25 mouse cellular contexts compared by ENCODE assay signal in the genomic region with DNA sequence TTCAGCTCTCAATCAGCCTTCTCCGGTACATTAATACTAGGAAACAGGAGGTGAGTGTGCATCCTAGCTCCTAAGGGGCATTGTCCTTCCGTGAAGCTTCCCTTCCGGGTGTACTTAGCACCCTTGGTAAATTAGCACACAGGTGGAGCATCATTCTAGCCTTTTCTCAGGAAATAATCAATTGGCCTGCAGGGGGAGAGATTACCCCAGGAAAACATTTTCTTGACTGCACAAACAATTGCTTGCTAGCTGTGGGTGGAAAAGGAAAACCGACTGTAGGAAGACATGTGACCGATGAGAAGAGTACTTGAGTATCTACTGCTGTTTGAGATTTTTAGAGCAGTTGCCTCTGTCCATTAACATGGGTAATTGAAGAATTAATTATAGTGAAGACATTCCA. TPM values are rescaled to one million over a fixed set of nuclear protein-coding genes. Genes with fewer than 3 reads are reported as not detected.
A peak's percentile ranks its signal among the peaks of the same experiment; 100 is the strongest.
DNase-seq lines count a peak whose midpoint lies in the region; ATAC-seq and TF ChIP-seq lines count a peak whose summit lies in the region.
"Had no signal": no experiment of that assay in that cellular context is flagged by ENCODE, and none has a peak within 500 bp of the region (broad histone marks: within the 10 kb centered on the region; RNA-seq: fewer than 3 reads in every experiment).

No protein-coding gene starts in this region.

- H3K27me3 ChIP-seq in kidney, postnatal 0 days (ENCODE audit: insufficient read depth, low read length), result no peaks in the 10 kb centered on the region
- H3K27me3 ChIP-seq in kidney, embryonic 14.5 days (ENCODE audit: control insufficient read depth, insufficient read depth, low read length), result no peaks in the 10 kb centered on the region
- H3K27me3 ChIP-seq in lung, embryonic 14.5 days (ENCODE audit: insufficient read depth, low read length), result no peaks in the 10 kb centered on the region
- H3K27me3 ChIP-seq in heart, embryonic 12.5 days (replicated peaks), result no peaks in the 10 kb centered on the region
- H3K27me3 ChIP-seq: forebrain, embryonic 15.5 days; heart, embryonic 13.5 days; hindbrain, embryonic 15.5 days; kidney, embryonic 15.5 days; limb, embryonic 13.5 days; neural tube, embryonic 13.5 days had no signal

- no peak overlapping the region for H3K4me2 ChIP-seq in kidney, postnatal 0 days (ENCODE audit: low read length)
- no peak overlapping the region for H3K4me2 ChIP-seq in kidney, embryonic 14.5 days (replicated peaks; ENCODE audit: low read depth, low read length)
- H3K4me2 ChIP-seq in lung, embryonic 14.5 days, result no peak overlapping the region
- H3K4me2 ChIP-seq in heart, embryonic 12.5 days, result no peak overlapping the region
- H3K4me2 ChIP-seq: forebrain, embryonic 15.5 days; heart, embryonic 13.5 days; hindbrain, embryonic 15.5 days; kidney, embryonic 15.5 days; limb, embryonic 13.5 days; neural tube, embryonic 13.5 days had no signal

- no peak overlapping the region for H3K4me3 ChIP-seq in kidney, postnatal 0 days (replicated peaks; ENCODE audit: low read depth, low read length)
- H3K4me3 ChIP-seq in kidney, embryonic 14.5 days (ENCODE audit: low read length), result no peak overlapping the region
- no peak overlapping the region for H3K4me3 ChIP-seq in lung, embryonic 14.5 days (ENCODE audit: low read depth, low read length)
- H3K4me3 ChIP-seq in heart, embryonic 12.5 days, result no peak overlapping the region
- H3K4me3 ChIP-seq: forebrain, embryonic 15.5 days; heart, embryonic 13.5 days; hindbrain, embryonic 15.5 days; kidney, embryonic 15.5 days; limb, embryonic 13.5 days; neural tube, embryonic 13.5 days had no signal

- no peaks in the 10 kb centered on the region for H3K4me1 ChIP-seq in kidney, postnatal 0 days (replicated peaks; ENCODE audit: insufficient read depth, low read length)
- no peaks in the 10 kb centered on the region for H3K4me1 ChIP-seq in kidney, embryonic 14.5 days (ENCODE audit: control insufficient read depth, insufficient read depth, low read length)
- no peaks in the 10 kb centered on the region for H3K4me1 ChIP-seq in lung, embryonic 14.5 days (ENCODE audit: insufficient read depth)
- no peaks in the 10 kb centered on the region for H3K4me1 ChIP-seq in heart, embryonic 12.5 days (replicated peaks)
- H3K4me1 ChIP-seq: forebrain, embryonic 15.5 days; heart, embryonic 13.5 days; hindbrain, embryonic 15.5 days; kidney, embryonic 15.5 days; limb, embryonic 13.5 days; neural tube, embryonic 13.5 days had no signal

- WGBS in kidney, postnatal 0 days, result 67% methylated on average over 5 of the region's 5 CpGs
- 62% methylated on average over 5 of the region's 5 CpGs for WGBS in kidney, embryonic 14.5 days
- 59% methylated on average over 5 of the region's 5 CpGs for WGBS in lung, embryonic 14.5 days
- 59% methylated on average over 5 of the region's 5 CpGs for WGBS in heart, embryonic 12.5 days

- ATAC-seq in kidney, postnatal 0 days (replicated peaks; ENCODE audit: low FRiP score, low read depth), result no peak
- no peak for ATAC-seq in kidney, embryonic 14.5 days (ENCODE audit: low FRiP score, low TSS enrichment)
- no peak for ATAC-seq in lung, embryonic 14.5 days (ENCODE audit: insufficient read depth)
- ATAC-seq in erythroblast, adult 5-6 weeks (replicated peaks; ENCODE audit: low FRiP score, poor library complexity, severe bottlenecking), result no peak
- no peak for ATAC-seq in heart, embryonic 12.5 days (ENCODE audit: insufficient number of reproducible peaks, low FRiP score)
- ATAC-seq: CD4-positive, CD25-positive, alpha-beta regulatory T cell, adult 4 months; forebrain, embryonic 15.5 days had no signal

- H3K27ac ChIP-seq in kidney, postnatal 0 days, result no peak overlapping the region
- H3K27ac ChIP-seq in kidney, embryonic 14.5 days (ENCODE audit: low read depth, low read length), result no peak overlapping the region
- no peak overlapping the region for H3K27ac ChIP-seq in lung, embryonic 14.5 days (ENCODE audit: low read depth)
- H3K27ac ChIP-seq in heart, embryonic 12.5 days (ENCODE audit: poor library complexity, severe bottlenecking), result no peak overlapping the region
- H3K27ac ChIP-seq: forebrain, embryonic 15.5 days; heart, embryonic 13.5 days; hindbrain, embryonic 15.5 days; kidney, embryonic 15.5 days; limb, embryonic 13.5 days; liver, embryonic 14.5 days; neural tube, embryonic 13.5 days had no signal

- no peak overlapping the region for H3K9ac ChIP-seq in kidney, postnatal 0 days (ENCODE audit: low read depth, low read length)
- H3K9ac ChIP-seq in kidney, embryonic 14.5 days (ENCODE audit: low read depth, low read length), result no peak overlapping the region
- no peak overlapping the region for H3K9ac ChIP-seq in lung, embryonic 14.5 days
- H3K9ac ChIP-seq in heart, embryonic 12.5 days, result no peak overlapping the region
- H3K9ac ChIP-seq: forebrain, embryonic 15.5 days; heart, embryonic 13.5 days; hindbrain, embryonic 15.5 days; kidney, embryonic 15.5 days; limb, embryonic 13.5 days; liver, embryonic 14.5 days; neural tube, embryonic 13.5 days had no signal

- peak; percentile 46; the same call in 1 of the 2 replicates for TF ChIP-seq CTCF in kidney, postnatal 0 days (IDR thresholded peaks at IDR 0.05; ENCODE audit: low read depth)
- TF ChIP-seq CTCF in lung, embryonic 14.5 days (IDR thresholded peaks at IDR 0.05; ENCODE audit: low read depth), result no peak

- peak; percentile 3 for DNase-seq in kidney, postnatal 0 days (ENCODE audit: low spot score)
- peak; percentile 8 for DNase-seq in lung, embryonic 14.5 days
- no peak for DNase-seq in lung, postnatal 4 days
- DNase-seq in ES-CJ7 (ENCODE audit: low read depth, low spot score) (peak; percentile 14), ZHBTc4 (ENCODE audit: low read depth, low spot score) (peak; percentile 9)
- DNase-seq: cerebellum, postnatal 25 days; heart, postnatal 36 days; lung, postnatal 10 days; right cerebral cortex, postnatal 25 days had no signal

- H3K9me3 ChIP-seq in kidney, postnatal 0 days (replicated peaks; ENCODE audit: low read length), result no peaks in the 10 kb centered on the region
- H3K9me3 ChIP-seq in kidney, embryonic 14.5 days (ENCODE audit: control insufficient read depth, low read length), result no peaks in the 10 kb centered on the region
- H3K9me3 ChIP-seq in lung, embryonic 14.5 days (ENCODE audit: low read depth, low read length), result no peaks in the 10 kb centered on the region
- H3K9me3 ChIP-seq in heart, embryonic 12.5 days (replicated peaks), result no peaks in the 10 kb centered on the region
- H3K9me3 ChIP-seq: forebrain, embryonic 15.5 days; heart, embryonic 13.5 days; hindbrain, embryonic 15.5 days; kidney, embryonic 15.5 days; limb, embryonic 13.5 days; neural tube, embryonic 13.5 days had no signal

- H3K36me3 ChIP-seq in kidney, postnatal 0 days (ENCODE audit: insufficient read depth, low read length), result no peaks in the 10 kb centered on the region
- no peaks in the 10 kb centered on the region for H3K36me3 ChIP-seq in kidney, embryonic 14.5 days (ENCODE audit: control insufficient read depth, insufficient read depth, low read length)
- no peaks in the 10 kb centered on the region for H3K36me3 ChIP-seq in lung, embryonic 14.5 days (ENCODE audit: insufficient read depth)
- no peaks in the 10 kb centered on the region for H3K36me3 ChIP-seq in heart, embryonic 12.5 days
- H3K36me3 ChIP-seq: forebrain, embryonic 15.5 days; heart, embryonic 13.5 days; hindbrain, embryonic 15.5 days; kidney, embryonic 15.5 days; limb, embryonic 13.5 days; neural tube, embryonic 13.5 days had no signal

RNA-seq across cellular contexts. Expression of gene Map7d3, which starts 19.1 kb away (rescaled TPM):
- 2.6 and 3.0 TPM in 2 replicates for polyA plus RNA-seq in kidney, postnatal 0 days (2015; fragmentation: Nextera tagmentation; extraction: Ambion mirVana)
- polyA plus RNA-seq in kidney, embryonic 14.5 days (2014; fragmentation: Nextera tagmentation; extraction: Ambion mirVana), result 1.7 and 1.9 TPM in 2 replicates
- 2.4 and 2.6 TPM in 2 replicates for polyA plus RNA-seq in lung, embryonic 14.5 days (2014; fragmentation: Nextera tagmentation; extraction: Ambion mirVana)
- total RNA-seq in erythroblast, adult 5-6 weeks (2015; ENCODE audit: low replicate concordance), result not detected in 2 replicates
- total RNA-seq in erythroblast, adult 5-6 weeks (2017; ENCODE audit: low replicate concordance), result 2.0 TPM in 1 of 2 replicates, not detected in the other
- 1.2 and 1.8 TPM in 2 replicates for polyA plus RNA-seq in heart, embryonic 12.5 days (2016; fragmentation: Nextera tagmentation; extraction: Ambion mirVana)
- total RNA-seq: left cerebral cortex, adult 18-20 months had no signal

RNA-seq across cellular contexts. Expression of gene Adgrg4, which starts 28.7 kb away (rescaled TPM):
- polyA plus RNA-seq in kidney, postnatal 0 days (2015; fragmentation: Nextera tagmentation; extraction: Ambion mirVana), result 0.04 TPM in 1 of 2 replicates, not detected in the other
- polyA plus RNA-seq in kidney, embryonic 14.5 days (2014; fragmentation: Nextera tagmentation; extraction: Ambion mirVana), result 0.09 TPM in 1 of 2 replicates, not detected in the other
- polyA plus RNA-seq in lung, embryonic 14.5 days (2014; fragmentation: Nextera tagmentation; extraction: Ambion mirVana), result not detected in 2 replicates
- not detected in 2 replicates for total RNA-seq in erythroblast, adult 5-6 weeks (2015; ENCODE audit: low replicate concordance)
- not detected in 2 replicates for total RNA-seq in erythroblast, adult 5-6 weeks (2017; ENCODE audit: low replicate concordance)
- not detected in 2 replicates for polyA plus RNA-seq in heart, embryonic 12.5 days (2016; fragmentation: Nextera tagmentation; extraction: Ambion mirVana)
- total RNA-seq: adrenal gland, postnatal 4 days; gastrocnemius, adult 18-20 months; heart, postnatal 36 days; left cerebral cortex, adult 18-20 months; megakaryocyte-erythroid progenitor cell, adult 5-6 weeks had no signal
- polyA plus RNA-seq: CD4-positive, CD25-positive, alpha-beta regulatory T cell, adult 4 months; forebrain, embryonic 15.5 days; gonadal fat pad, adult 2 months; heart, embryonic 13.5 days; hindbrain, embryonic 15.5 days; kidney, embryonic 15.5 days; limb, embryonic 13.5 days; liver, embryonic 14.5 days; neural tube, embryonic 13.5 days had no signal

Comparison
In these comparisons a context has a peak if more than half of its experiments do, and no peak if none do; other contexts are left out.
1. DNase-seq: peak in kidney, postnatal 0 days (single experiment), lung, embryonic 14.5 days (single experiment), ES-CJ7 (single experiment) and ZHBTc4 (single experiment); none in lung, postnatal 4 days (0 of 2).